Mouse (Mus musculus): ENCODE data around the gene Nol3. TPM values are rescaled to one million over a fixed set of nuclear protein-coding genes. Genes with fewer than 3 reads are reported as not detected.

Nol3 gene
- total RNA-seq, 2 experiments from 2014 or later = 8.9 to 10.4 TPM

DNA sequence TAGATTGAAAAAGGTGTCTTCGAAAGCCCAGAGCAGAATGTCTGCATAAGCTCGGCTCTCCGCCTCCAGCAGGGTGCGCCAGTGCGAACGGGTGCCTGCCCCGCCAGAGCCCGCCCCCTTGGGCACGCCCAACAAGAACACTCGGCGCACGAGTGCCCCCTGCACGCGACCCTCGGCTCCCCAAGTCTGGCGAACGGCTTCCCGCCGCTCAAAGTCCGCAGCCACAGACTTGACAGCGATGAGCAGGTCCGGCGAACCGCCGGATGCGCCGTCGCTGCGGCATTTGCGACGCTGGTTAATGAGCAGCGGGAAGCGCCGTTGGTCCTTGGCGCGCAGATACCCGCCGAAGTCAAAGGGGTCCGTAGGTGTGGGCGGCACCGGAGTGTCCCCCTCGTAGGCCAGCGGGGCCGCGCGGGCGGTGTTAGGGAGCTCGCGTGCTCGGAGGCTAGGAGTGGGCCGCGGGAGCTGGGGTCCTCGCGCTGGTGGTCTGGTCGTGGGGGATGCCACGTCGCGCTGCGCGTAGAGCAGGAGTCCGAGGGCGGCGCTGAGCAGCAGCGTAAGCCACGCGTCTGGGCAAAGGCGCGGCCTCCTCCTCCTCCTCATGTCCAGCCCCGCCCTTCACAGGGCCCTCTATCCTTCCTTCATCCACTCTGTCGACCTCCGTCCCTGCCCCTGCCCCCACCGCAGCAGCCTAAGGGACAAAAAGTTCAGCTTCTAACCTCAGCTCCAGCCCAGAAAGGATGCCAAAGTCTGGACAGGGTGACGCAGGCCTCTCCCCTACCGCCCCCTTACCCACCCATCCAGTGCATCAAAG is 21.6 kb upstream of the Nol3 start:
- H3K4me3 ChIP-seq = peak overlapping the region; percentile 65
- intact Hi-C loops (cut with DNase I) = no loop called here
- DNase-seq (ENCODE audit: extremely low spot score in 1 of 2, low spot score in 2 of 2) = peak; percentile 87 to 91
- peak; percentile 87 for TF ChIP-seq CTCF (IDR thresholded peaks at IDR 0.05)
- H3K27ac ChIP-seq = peak overlapping the region; percentile 76

DNA sequence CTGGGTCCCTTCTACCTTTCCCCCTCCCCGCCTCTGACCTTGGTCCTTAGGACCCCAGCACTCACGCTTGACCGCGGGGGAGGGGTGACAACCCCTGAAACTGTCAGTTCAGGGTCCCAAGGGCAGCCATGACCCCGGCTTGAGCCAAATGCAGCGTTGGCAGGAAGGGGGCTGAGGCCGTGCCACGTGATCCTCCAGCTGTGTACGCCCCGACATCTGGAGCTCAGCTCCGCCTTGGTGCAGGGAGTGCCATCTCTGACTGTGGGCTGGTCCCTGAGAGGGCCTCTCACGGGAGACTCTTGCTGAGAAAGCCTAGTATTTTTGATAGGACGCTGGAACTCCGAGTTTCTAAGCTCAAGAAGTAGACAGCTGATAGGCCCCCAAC is 21.0 kb upstream of the Nol3 start, which contains the start of gene B3gnt9:
Gene B3gnt9, minus strand, starts transcription at position 188 of the 385 bp plus-strand sequence.
- no peak for TF ChIP-seq CTCF (IDR thresholded peaks at IDR 0.05)

DNA sequence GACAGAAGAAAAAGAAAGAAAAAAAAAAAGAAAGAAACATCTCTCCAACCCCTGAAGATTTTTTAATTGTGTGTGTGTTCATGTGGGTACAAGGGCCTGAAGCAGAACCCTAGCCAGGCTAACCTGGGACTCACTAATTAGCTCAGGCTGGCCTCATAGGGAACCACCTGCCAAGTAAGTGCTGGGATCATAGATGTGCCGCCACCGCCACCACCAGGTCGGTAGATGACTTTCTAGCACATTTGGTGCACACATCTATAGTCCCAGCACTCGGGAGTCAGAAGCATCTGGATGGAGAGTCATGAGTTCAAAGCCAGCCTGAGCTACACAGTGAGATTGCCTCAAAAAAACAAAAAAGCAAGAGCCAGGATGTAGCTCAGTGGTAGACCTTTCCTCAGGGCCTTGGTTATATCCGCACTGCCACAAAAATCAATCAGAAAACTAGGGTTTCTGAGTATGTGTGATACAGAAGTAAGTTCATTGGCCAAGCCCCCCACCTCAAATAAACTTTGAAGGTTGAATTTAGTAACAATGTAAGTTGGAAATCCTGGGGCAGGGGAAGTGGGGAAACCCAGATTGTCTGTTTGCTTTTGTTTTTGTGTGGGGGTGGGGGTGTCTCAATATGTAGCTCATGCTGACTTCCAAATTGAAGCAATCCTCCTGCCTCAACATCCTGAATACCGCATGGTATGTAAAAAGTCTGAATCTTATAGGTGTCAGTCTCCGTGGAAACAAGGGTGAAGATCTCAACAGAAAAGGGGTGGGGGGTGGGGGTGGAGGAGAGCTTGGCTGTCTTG is 18.4 kb upstream of the Nol3 start:
- intact Hi-C loops (cut with DNase I) = no loop called here
- Histone ChIP-seq H3K4me3 (no peak overlapping the region), H3K27ac (no peak overlapping the region)
- DNase-seq (ENCODE audit: extremely low spot score in 1 of 2, low spot score in 2 of 2) = no peak
- TF ChIP-seq CTCF (IDR thresholded peaks at IDR 0.05) = no peak

More for the DNA sequence above, 21.0 kb upstream of the Nol3 start, which contains the start of gene B3gnt9:
- intact Hi-C loops (cut with DNase I) = no loop called here
- no peak for DNase-seq (ENCODE audit: extremely low spot score in 1 of 2, low spot score in 2 of 2)
- peak within 1 kb of the TSS; percentile 76 for H3K27ac ChIP-seq
- peak within 1 kb of the TSS; percentile 65 for H3K4me3 ChIP-seq

DNA sequence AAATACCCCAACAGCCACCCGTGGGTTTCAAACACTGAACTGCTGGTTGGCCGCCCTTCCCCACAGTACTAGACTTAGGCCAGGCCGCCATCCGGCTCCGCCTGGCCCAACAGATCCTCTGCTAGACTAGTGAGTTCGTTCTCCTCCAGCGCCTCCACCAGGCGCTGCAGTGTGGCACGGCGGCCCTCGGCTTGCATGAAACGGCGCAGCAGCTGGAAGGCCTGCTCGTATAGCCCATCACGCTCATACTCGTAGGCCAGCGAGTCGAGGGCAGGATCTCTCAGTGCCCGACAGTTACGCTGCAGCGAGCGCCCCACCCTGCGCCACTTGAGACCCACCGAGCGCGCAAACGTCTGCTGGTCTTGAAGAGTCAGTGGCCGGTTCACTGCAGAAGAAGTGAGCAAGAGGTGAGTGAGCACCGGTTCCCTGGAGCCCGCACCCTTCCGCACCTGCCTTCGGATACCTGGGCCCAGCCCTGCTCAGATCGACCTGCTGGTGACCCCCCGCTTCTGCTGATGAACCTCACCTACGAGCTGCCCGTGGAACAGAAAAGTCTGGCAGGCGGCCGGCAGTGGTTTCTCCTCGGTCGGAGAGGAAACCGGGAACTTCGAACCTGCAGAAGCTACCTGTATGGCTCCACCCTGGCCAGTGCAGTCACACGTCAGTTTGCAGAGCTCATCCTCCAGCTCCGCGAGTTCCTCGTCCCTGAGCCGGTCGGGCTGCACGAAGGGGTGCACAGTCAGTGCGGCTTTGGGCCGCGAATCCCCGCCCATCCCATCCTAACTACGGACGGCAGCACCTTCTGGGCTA is 16.8 kb upstream of the Nol3 start:
- H3K4me3 ChIP-seq = peak overlapping the region; percentile 44
- no peak for DNase-seq (ENCODE audit: extremely low spot score in 1 of 2, low spot score in 2 of 2)
- peak; percentile 19 for TF ChIP-seq CTCF (IDR thresholded peaks at IDR 0.05)
- intact Hi-C loops (cut with DNase I) = no loop called here
- no peak overlapping the region for H3K27ac ChIP-seq

DNA sequence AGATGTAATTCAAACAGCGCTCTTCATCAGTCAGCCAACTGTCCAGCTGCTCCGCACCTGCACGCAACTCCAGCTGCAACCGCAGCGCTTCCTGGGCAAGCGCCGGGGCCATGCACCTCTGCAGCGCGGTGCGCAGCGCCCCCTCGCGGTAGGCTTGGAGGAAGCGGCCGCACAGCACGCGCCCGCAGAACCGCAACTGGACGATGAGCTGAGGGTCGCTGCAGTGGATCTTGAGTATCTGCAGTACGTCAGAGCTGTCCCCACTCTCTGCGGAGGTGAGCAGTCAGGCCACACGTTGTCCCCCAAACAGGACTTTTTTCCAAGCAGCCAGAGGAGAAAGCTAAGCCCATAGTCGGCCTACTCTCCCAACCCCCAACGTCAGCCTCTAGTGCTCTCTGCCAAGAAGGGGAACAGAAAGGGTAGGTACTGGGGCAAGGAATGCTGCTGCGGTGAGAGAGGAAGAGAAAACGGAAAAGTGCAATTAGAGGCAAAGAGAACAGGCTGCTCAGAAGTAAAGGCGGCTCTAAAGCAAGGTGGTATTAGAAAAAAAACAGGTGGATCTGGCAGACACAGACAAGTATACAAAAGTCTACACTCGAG is 16.1 kb upstream of the Nol3 start:
- Histone ChIP-seq H3K27ac (no peak overlapping the region), H3K4me3 (peak overlapping the region; percentile 44)
- intact Hi-C loops (cut with DNase I) = no loop called here
- peak; percentile 97 for TF ChIP-seq CTCF (IDR thresholded peaks at IDR 0.05)
- DNase-seq (ENCODE audit: extremely low spot score in 1 of 2, low spot score in 2 of 2) = peak; percentile 65 to 82

DNA sequence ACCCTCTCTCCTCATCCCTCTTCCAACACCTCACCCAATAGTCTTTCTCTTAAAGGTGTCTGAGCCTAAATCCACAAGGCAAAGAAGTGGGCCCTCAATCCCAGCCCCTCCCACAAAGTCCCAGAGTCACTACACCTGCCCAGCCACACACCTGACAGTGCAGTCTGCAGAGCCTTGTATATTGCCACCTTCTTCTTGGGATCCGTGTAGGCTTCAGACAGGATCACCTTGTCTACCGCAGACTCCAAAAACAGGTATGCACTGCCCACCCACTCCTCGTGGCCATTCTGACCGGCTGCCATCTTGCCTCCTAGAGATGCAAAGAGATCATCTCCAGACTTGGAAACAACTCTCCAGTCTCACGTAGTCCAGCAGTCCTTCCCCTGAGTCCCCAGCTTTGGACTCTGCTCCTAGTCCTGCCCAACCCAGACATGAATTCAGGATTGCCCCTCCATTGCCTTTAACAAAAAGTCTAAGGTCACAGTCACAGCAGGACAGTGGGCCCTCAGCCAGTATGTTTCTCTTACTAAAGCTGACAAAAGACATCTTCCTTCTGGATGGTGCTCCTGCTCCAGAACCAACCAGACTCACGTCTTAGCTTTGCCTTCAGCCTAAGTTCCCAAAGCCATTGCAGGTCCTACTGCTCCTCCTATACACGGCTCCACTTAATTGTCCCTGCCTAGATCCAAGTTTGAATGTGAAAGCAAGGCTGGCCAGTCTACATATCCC is 15.4 kb upstream of the Nol3 start:
- TF ChIP-seq CTCF (IDR thresholded peaks at IDR 0.05) = no peak
- Histone ChIP-seq H3K4me3 (no peak overlapping the region), H3K27ac (no peak overlapping the region)
- intact Hi-C loops (cut with DNase I) = no loop called here
- no peak for DNase-seq (ENCODE audit: extremely low spot score in 1 of 2, low spot score in 2 of 2)

DNA sequence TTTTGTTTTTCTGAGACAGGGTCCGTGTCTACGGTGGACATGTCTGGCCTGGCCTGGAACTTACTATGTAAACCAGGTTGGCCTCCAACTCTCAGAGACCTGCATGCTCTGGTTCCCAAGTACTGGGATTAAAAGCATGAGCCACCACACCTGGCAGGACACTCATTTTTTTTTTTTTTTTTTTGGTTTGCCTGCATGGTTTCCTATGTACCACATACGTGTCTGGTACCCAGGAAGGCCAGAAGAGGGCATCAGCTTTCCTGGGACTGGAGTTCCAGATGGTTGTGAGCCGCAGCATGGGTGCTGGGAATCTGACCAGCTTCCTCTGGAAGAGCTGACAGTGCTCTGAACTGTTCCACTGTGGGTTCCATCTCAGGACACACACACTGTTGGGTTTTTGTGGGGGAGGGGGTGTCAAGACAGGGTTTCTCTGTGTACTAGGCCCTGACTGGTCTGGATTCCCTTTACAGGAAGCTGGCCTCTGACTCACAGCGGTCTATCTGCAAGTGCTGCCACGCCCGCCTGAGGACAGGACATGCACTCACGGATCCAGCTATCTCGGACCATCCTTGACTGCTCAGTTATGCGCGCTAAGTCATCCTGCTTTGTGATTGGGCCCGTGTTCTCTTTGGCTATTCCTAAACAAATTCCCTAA is 14.5 kb upstream of the Nol3 start:
- H3K27ac ChIP-seq = no peak overlapping the region
- TF ChIP-seq CTCF (IDR thresholded peaks at IDR 0.05) = no peak
- intact Hi-C loops (cut with DNase I) = no loop called here
- no peak overlapping the region for H3K4me3 ChIP-seq
- no peak for DNase-seq (ENCODE audit: extremely low spot score in 1 of 2, low spot score in 2 of 2)

DNA sequence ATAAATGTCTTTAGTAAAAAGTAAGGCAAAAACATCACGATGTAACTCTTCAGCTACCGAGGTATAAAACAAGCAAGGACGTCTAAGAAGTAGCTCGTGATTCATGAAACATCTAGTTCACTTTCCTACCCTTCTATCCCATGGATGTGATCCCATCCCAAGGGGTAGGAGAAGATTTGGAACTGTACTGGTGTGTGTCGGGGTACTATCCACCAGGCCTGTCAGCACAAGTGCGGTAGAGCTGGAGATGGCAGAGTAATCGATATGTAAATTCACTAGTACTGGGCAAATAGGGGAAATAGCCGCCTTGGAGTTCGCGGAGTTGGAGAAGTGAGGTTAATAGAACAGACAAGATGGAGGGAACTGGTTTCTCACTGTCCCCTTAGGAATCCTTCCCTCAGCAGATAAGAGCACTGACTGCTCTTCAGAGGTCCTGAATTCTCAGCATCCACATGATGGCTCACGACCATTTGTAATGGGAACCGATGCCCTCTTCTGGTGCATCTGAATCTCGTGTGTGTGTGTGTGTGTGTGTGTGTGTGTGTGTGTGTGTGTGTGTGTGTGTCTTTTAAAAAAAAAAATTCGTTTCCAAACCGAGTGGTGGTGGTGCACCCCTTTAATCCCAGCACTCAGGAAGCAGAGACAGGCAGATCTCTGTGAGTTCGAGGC is 12.6 kb upstream of the Nol3 start:
- no peak overlapping the region for H3K27ac ChIP-seq
- intact Hi-C loops (cut with DNase I) = no loop called here

DNA sequence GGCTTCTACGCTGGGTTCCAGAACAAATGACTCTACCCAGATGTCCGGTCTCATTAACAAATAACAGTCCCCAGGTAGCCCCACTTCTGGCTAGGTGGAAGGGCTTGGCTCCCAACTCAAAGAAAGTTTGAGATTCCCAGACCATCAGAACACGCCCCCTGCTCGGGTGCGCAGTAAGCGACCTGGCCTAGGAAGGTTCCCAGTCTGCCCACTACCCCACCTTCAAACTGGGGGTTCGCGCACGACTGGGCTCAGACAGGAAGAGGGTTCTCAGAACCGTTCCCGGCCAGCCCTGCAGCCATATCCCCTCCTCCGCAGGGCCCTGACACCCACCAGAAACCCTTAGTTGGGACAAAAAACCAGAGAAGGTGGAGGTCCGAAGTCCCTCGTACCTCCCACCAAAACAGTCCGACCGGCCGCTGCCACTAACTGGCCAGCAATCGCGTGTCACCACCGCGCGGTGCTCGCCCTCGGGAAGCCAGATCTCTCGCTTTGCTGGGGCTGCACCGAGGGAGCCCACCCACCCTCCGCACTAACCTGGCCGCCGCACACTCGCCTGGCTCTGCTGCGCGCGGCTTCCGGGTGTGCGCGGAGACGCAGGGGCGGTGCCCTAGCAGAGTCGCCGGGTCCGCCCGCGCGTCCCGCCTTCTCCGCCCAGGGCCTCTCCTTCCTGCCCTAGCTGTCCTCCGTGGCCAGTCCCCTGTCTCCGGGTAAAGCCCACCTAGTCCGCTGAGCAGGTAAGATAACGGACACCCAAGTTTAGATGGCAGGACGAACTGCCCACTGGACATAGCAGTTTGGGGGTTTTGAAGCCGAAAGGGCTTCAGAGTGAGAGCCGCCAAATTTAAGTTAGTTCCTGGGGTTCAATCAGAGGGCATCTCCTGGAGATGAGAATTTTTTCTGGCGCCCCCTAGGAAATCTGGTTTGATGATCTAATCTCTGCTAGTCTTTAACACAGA is 11.6 kb upstream of the Nol3 start, which contains the start of the genes Tradd and Fbxl8:
Gene Tradd, minus strand, starts transcription at position 586 of the 959 bp plus-strand sequence.
Gene Fbxl8, plus strand, starts transcription at position 625 of the 959 bp plus-strand sequence.
- peak within 1 kb of the TSS; percentile 61 for H3K4me3 ChIP-seq
- peak; percentile 7 for TF ChIP-seq CTCF (IDR thresholded peaks at IDR 0.05)
- DNase-seq (ENCODE audit: extremely low spot score in 1 of 2, low spot score in 2 of 2) = peak; percentile 41 to 53
- 0 out of 2 replicates have a peak within 1 kb of the TSS, but pooled peaks have one; percentile 36 for H3K27ac ChIP-seq
- intact Hi-C loops (cut with DNase I) = no loop called here

More for the DNA sequence above, 12.6 kb upstream of the Nol3 start:
- no peak for DNase-seq (ENCODE audit: extremely low spot score in 1 of 2, low spot score in 2 of 2)
- no peak for TF ChIP-seq CTCF (IDR thresholded peaks at IDR 0.05)
- H3K4me3 ChIP-seq = no peak overlapping the region

Data from left cerebral cortex, adult 2 months (tissue).